Mouse (Mus musculus): ENCODE measurements around the gene Smc4. TPM values are rescaled to one million over a fixed set of nuclear protein-coding genes. Genes with fewer than 3 reads are reported as not detected.

Gene Smc4
- total RNA-seq, 2 experiments from 2014 or later, result 34.1 to 38.1 TPM

Small RNA genes within 50 kb of the gene (microRNA-seq; reads per million reads assigned to microRNA genes)
- gene Mir15b, result 2,100 reads per million, percentile 87 among the genes with 10 or more reads in this experiment
- 535 reads per million, percentile 72 among the genes with 10 or more reads in this experiment for gene Mir16-2

Other genes with a start within 250 kb of the Smc4 start
- under 1 TPM; 0.10 to 0.17 TPM for gene 1110032F04Rik, start 135.2 kb upstream of the Smc4 start, total RNA-seq (2021)
- 10 to 100 TPM; 20.3 to 30.3 TPM for gene Ift80, start 168 bp upstream of the Smc4 start, total RNA-seq (2021)
- gene Trim59, start 40.0 kb downstream of the Smc4 start, total RNA-seq (2021), result 1 to 10 TPM; 6.0 to 8.2 TPM
- 10 to 100 TPM; 64.1 to 71.1 TPM for gene Kpna4, start 122.4 kb downstream of the Smc4 start, total RNA-seq (2021)
- not detected for gene Arl14, start 217.7 kb downstream of the Smc4 start, total RNA-seq (2021)

Data from adrenal gland, postnatal 36 days (tissue).